Mouse (Mus musculus) G1E (cell line): Measurements from ENCODE around the gene Eif2ak3.

Experiments
- CTCF ChIP-seq: IDR thresholded peaks from 2 replicates; pipeline ENCODE4 v1.5.1; 2012; ENCODE audit warnings: low read depth, low read length, inconsistent platforms, mixed read lengths
- GATA1 ChIP-seq: IDR thresholded peaks from 2 replicates; pipeline ENCODE4 v1.6.1; 2012; ENCODE audit warnings: borderline replicate concordance, low read length, inconsistent platforms, mixed read lengths
- GATA2 ChIP-seq: IDR thresholded peaks from 2 replicates; pipeline ENCODE4 v1.6.1; 2012; ENCODE audit warnings: low read depth, low read length, inconsistent platforms, borderline replicate concordance
- POLR2AphosphoS5 ChIP-seq: IDR thresholded peaks from 2 replicates; pipeline ENCODE4 v1.6.1; 2012; ENCODE audit warnings: low read depth, low read length, inconsistent platforms; ENCODE audit not compliant: insufficient replicate concordance
- TAL1 ChIP-seq: conservative IDR thresholded peaks from 2 replicates; pipeline ENCODE4 v1.6.1; 2012; ENCODE audit warnings: low read depth, low read length, inconsistent platforms, mixed read lengths

DNA sequence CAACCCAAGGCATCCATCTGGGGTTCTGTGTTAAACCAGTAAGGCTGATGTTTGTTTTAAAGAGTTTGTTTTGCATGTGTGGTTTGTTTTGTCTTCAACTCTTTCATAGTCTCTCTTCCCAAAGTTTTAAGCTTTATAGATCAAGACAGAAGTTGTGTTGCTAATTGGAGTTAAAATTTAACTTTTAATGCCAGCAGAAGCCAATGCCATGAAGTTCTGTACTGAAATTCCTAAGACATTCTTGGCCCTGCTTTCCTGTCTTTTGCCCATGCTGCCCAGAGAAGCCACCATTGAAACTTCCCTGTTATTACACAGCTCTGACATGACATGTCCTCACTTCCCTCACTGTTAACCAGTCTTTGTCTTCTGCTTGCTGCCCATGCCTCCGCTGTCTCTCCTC, 30.7 kb downstream of the Eif2ak3 start:
- no peak for TF ChIP-seq CTCF
- no peak for TF ChIP-seq TAL1
- TF ChIP-seq POLR2AphosphoS5 = no peak
- no peak for TF ChIP-seq GATA1
- TF ChIP-seq GATA2 = no peak
